Mouse (Mus musculus) induced T-regulatory cell, adult 2 months (primary cell): Measurements from ENCODE around the gene Tpcn1.
A peak's percentile ranks its signal among the peaks of the same experiment; 100 is the strongest.

Source experiments
- DNase-seq: peaks from one replicate; pipeline ENCODE4 v3.0.0-alpha.2; 2012; ENCODE audit warnings: low read depth

The Tpcn1 gene

DNA sequence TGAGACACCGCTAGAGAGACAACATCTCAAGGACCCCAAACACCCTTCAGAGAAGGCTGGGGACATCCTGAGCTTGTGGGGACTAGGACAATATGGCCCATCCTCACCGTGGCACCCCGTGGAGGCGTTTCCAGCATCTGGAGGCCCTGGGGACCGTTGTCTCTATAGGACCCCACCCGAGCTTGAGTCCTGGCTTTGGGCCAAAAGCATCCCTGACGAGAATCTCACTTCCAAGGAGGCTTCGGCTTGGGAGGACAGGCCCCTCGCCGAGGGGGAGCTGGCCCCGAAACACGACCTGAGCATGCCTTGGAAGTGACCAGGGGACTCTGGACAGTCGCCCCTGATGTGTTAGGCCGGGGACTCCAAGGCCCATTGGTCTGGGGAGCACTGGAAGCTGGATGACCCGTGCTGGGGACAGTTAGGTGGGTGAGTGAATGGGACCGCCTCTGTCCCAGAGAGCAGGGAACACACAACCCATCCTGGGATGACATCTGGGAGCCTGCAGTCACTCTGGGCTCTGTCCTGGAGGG is 20.8 kb upstream of the Tpcn1 start:
- no peak for DNase-seq

DNA sequence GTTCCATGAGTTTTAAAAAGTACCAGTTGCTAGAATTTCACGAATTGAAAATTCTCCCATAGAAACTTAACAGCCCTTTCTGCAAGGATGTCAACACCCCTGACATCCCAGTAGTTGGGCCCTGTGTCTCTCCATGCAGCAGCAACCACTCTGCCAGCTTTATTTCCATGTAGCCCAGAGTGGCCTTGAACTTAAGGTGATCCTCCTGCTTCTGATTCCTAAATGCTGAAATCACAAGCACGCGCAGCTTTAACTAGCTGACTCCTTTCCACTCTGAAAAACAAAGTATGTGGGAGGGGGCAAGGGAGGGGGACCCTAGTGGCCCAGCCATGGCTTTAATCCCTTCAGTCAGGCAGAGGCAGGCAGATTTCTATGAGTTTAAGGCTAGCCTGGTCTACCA is 18.9 kb upstream of the Tpcn1 start:
- DNase-seq, result no peak

DNA sequence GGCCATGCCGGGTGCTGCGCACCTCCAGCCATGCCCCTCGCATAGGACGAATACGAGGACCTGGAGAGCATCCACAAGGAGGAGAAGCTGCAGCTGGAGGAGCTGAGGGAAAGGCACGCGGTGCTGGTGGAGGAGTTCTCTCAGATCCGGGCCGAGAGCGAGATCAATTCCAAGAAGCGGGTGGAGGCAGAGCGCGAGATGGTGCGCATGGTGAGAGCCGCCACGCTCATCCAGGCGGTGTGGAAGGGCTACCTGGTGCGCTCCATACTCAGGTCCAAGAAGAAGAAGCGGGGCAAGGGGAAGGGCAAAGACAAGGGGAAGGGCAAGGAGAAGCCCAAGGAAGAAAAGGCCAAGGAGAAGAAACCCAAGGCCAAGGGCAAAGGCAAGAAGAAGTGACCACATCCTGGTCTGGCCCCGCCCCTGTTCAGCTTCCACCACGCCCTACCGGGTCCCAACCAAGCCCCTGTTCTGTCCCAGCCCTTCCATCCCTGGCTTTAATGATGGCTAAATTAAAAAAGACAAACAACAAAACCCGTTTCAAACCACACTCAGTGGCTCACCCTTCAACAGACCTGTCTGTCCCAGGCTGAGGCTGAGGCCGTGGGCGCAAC is 18.2 kb upstream of the Tpcn1 start:
- DNase-seq, result no peak

DNA sequence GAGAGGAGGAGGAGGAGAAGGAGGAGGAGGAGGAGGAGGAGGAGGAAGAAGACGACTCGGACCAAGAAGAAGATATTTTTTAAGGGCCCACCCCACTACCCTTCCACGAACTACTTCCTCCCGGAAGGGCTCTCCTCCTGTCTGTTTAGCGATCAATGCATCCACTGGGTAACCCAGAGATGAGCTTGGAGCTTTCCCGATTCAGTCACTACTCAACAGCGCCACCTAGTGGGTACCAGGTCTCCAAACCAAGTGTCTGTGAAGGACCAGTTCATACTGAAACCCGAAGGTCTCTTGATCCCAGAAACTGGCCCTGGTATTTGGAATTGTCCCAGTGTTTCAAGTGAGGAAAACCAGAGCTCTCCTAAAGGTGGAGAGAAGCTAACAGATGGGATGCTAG is 17.2 kb upstream of the Tpcn1 start:
- DNase-seq, result peak; percentile 96

DNA sequence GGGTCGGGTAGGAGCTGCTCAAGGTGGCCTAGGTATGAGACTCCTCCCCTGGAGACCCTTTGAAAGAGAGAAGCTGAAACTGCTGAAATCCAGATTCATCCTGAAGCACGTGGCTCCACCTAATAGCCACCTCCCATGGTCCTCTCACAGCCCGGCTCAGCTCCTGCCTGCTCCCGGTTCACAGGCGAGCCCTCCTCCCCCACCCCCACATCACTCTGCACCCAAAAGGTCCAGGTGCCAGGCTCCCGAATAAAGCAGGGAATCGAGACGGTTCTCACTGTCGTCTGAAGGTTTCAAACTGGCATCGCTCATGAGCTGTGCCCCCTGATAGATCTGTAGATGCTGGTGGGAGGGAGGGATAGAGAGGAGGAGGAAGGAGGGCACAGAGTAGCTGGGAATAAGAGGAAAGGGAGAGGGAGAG is 16.8 kb upstream of the Tpcn1 start:
- DNase-seq, result no peak

DNA sequence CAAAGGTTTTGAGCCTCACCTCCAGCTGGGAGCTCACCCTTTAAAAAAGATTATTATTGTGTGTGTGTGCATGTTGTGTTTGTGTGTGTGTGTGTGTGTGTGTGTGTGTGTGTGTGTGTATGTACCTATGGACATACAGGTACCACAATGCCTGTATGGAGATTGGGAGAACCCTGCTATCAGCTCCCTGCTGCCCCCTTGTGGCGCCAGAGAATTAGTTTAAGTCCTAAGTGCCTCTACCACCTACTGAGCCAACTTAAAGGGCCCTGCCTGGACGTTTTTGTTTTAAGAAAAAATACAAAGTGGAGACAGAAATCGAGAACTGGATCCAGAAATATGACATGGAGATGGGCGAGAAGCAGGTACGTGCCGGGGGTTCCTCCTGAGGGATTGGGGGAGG is 16.4 kb upstream of the Tpcn1 start:
- DNase-seq, result peak; percentile 94

DNA sequence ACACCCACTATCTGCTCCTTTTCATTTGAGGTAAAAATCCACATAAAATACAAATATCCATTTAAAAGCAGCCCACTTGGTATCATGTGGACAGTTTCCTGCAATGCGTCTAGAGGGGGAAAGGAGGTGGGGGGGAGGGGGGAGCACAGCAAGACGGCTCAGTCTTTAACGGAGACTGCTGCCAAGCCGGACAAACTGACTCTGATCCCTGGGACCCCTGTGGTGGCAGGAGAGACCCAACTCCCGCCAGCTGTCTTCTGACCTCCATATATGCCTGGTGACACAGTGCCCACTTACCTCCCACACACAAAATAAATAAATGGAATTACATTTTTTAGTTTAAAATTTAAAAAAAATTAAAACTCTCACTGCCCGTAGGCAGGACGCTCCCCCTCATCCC is 15.0 kb upstream of the Tpcn1 start:
- no peak for DNase-seq

DNA sequence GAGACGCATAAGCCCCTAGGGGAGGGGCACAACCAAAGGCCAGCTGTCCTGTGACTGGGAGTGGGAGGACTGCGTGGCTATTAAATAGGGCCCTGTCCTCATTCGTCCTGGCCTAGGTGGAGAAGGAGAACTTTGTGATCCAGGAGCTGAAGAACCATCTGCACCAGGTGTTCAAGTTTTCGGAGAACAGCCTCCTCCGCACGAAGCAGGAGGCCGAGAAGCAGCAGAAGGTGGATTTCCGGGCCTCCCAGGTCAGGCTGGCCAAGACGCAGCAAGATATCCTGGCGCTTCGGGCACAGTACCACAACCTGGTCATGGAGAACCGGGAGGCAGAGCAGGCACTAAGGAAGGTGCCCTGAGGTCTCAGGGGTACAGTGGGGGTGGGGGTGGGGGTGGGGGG is 13.7 kb upstream of the Tpcn1 start:
- no peak for DNase-seq

DNA sequence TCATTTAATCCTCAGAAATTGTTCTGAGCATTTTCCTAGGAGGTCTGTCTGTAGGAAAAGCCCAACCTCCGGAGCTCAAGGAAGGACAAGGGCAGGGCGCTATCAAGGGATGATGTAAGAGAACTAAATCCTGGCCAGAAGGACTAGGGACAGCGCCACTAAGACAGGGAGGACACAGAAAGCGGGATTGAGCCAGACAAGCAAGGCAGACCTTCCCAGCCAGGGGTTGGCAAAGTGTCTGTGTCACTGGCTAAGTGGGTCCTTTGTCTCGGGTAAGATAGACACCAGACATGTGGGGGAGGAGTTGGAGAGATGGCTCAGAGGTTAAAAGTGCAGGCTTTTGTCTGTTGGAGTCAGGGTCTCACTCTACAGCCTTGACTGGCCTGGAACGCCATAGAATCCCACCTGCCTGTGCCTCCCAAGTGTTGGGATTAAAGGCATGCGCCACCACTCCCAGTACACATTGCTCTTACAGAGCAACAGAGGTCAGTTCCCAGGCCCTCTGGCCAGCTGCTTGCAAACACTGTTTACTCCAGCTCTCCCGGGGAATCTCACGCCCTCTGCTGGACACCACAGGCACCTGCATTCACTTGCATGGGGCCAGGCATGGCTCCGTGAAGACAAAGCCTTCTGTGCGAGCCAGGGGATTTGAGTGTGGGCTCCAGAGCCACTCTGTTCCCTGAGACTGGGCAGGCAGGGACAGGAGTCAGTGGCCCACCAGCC is 12.6 kb upstream of the Tpcn1 start:
- peak; percentile 58 for DNase-seq

DNA sequence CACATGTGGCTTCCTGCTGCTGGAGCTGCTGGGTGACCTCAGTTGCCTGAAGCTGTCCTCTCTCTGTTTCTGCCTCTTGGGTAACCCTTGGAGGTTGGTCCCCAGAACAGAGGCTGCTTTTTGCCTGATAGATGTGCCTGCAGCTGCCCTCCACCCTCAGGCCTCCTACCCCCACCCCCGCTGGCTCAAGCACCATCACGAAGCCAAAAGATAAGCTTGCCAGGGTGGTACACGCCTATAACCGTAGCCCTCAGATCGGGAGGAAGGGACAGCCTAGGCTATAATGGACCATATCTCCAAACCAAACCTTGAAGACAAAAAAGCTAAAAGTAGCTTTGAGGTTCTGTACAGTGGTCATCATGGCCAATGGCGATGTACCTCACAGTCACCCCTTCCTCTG is 11.2 kb upstream of the Tpcn1 start:
- DNase-seq, result no peak

DNA sequence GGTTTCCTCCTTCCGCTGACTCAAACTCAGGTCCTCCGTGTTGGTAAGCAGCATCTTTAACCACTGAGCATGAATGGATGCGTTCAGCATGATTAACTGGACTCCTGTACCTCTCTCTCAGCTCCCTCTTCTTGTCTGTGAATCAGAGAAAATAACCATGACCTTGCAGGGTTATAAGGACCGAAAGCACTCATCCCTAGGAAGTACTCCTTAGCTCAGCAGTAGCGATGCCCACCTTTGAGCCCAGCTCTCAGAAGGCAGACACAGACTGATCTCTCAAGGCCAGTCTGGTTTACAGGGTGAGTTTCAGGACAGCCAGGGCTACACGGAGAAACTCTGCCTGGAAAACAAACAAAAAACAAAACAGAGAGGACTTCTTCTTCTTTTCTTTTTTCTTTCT is 6.0 kb upstream of the Tpcn1 start:
- DNase-seq, result no peak

DNA sequence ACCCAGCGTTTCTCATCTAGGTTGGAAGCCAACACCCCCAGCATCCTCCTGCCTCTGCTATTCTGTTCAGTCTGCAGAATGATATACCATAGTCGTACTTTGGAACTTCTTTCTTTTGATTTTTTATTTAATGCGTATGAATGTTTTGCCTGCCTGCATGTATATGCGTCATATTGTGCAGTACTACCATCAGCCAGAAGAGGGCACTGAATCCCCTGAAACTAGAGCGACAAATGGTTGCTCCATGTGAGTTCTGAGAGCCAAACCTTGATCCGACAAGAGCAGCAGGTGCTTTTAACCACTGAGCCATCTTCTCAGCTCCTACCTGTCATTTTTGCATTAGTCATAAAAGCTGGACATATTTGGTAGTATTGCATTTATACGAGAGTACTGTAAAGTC is 3.7 kb upstream of the Tpcn1 start:
- peak; percentile 68 for DNase-seq

DNA sequence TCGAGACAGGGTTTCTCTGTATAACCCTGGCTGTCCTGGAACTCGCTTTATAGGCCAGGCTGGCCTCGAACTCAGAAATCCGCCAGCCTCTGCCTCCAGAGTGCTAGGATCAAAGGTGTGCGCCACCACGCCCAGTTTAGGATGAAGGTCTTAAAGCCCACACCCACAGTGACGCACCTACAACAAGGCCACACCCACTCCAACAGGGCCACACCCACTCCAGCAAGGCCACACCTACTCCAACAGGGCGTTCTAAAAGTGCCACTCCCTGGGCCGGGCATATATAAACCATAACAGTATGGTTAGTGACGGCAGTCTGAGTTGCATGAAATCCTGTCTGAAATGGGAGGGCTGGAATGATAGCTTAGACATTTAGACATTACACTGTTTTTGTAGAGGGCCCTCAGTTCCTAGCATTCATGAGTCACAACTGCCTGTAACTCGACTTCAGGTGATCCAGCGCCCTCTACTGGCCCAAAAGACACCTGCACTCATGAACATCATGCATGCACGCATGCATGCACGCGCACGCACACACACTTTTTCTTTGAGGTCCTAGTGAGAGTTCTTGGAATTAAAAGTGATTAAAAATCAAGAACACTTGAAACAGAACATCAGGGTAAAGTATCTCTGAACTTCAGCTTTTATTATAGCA is 2.0 kb upstream of the Tpcn1 start:
- peak; percentile 80 for DNase-seq

DNA sequence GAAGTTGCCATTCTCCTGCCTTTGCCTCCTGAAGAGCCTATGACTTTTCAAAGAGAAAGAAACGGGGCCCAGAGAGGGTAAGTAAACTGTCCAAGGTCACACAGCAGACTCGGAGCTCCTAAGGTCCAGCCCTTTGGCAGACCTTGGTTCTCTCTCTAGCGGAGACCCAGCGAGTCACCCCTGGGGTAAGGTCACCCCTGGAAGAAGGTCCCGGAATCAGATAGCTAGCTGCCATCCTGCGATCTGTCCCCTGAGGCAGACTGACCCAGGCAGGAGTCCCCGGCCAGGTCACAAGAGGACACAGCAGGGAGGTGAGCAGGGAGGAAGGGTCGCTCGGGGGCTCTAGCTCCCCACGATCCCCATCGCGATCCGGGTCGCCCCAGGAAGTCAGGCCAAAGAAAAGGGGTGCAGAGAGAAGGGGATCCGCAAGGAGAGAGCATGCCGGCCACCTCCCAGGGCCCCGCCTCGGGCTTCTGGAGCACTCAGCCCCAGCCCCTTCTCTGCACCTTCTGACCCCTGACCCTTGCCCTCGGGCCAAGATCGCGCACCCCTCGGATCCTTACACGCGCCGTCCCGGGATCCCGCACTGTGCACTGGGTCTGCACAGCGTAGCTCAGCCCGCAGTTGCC is 419 bp downstream of the Tpcn1 start:
- DNase-seq, result no peak

DNA sequence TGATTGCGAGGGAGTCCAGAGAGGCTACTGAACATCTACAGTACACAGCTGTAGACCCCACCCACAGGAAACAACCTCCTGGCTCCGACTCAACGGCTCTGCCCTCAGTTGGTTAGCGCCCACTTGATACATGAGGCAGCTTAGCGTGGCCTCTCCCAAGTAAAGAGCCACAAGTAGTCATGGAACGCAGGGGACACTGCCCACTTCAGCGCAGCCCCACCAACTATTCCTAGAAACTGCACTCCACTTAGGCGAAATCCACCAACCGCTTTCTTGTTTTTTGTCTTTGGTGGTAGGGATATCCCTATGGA is 902 bp downstream of the Tpcn1 start:
- DNase-seq, result peak; percentile 75

DNA sequence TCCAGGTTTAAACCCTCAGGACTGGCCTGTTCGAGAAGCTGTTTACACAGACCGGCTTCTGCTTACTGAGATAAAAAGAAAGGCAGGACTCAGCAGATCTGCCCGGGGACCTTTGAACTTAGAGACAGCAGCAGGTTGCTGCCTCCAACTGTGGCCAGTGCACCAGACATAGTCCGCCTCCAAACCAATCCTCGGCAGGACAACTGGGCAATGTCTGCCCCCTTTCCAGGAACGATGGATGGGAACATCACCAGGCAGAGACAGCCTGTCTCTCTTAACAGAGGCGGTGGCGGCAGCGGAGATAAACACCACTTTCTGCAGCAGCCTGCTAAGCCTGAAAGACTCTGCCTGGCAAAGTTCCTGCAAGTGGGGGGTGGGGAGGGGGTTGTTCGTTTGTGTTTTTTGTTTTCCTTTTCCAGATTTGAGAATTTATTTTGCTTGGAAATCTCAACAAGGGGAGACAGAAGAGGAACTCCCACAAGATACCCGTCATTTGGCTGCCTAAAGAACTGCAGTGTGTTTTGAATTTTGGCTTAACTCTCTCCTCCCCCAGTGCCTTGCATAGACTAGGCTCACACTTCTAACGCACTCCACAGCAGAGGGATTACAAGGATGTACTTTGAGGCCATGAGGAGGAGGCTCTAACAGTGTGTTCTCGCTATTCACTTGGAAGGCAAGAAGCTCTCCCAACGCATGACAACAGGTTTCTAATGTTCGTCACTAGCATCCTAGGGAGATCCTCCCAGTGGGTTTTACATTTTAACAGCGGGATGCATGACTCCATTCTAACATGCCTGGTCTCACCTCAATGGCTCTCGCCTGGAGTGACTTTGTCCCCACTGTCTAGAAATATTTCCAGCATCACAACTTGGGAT is 1.5 kb downstream of the Tpcn1 start:
- no peak for DNase-seq

DNA sequence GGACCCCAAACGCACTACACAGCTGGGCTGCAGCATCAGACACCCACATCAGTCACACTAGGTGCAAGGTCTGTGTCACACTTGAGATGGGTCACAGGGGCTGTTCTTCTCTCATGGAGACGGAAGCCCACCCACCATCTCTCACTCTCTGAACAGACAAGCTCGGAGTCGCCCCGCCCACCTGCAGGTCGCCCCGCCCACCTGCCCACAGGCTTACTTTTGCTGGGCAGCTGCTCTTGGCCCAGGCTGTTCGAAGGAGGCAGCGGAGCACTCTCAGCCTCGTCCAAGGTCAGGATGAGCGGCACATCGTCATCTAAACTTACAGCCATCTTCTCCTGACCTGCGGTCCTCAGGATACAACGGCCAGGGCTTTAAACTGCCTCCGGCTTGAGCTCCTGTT is 3.5 kb downstream of the Tpcn1 start:
- peak; percentile 45 for DNase-seq

DNA sequence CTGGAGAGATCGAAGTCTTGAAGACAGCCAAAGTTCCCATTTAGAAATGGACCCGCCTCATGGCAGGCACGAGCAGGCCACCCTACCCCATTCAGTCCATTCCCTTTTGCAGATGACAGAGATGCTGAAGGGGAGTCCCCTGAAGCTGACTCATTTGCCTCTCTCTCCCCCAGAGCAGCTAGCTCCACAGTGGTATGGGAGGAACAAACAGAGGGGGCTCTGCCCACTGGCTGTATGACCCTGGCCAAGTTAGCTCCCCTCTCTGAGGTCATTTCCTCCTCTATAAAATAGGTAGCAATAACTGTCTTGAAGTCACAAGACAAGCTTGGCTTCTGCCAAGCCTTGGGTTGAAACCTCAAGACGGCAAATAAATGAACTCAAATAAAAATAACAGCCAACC is 5.0 kb downstream of the Tpcn1 start:
- DNase-seq, result peak; percentile 65

DNA sequence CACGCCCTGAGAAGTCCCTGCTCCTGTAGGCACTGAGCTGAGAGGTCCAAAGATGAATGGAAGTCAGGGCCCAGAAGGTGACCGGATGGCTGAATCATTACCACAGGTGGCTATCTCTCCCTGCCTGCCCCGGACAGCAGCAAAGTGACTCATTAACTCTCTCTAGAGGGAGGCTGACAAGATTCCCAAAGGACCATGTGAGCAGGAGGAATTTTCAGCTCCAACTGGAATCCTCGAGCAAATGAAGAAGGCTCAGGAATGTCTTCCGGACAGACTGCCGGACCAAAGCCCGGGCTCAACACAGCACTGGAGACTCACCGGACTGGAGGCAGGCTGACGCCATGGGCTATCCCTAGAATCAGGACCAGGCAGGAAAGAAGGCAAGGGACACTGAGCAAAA is 6.5 kb downstream of the Tpcn1 start:
- no peak for DNase-seq

DNA sequence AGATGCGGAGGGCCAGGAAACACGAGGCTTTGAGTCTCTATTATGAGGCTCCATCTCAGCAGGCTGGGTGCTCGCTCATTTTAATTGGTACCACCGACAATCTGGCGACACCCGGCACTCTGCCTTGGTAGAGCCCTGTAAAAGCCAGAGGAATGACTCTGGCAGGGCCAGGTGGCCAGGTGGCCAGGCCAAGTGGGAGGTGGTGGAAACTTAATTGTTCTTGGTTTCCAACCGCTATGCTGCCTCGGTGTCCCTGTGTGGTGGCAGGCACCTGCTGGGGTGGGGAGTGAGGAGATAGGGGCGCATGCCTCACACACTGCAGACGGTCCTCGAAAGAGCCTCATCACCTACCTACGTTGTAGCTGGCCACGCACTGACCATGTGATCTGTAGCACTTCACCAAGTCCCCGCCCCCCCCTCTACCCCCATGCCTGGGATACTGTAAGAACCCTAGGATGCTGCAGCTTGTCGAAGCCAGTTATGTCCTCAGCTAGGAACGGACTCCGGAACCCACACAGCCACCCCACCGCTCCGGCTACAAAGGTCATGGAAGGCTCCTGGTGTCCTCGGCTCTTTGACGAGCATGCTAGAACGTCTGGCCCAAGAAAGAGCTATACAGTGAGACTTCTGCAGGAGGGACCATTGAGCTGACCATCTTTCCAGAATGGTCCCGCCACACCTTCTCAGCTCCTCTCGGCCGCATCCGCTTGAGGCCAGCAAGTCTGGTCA is 8.4 kb downstream of the Tpcn1 start:
- DNase-seq, result no peak

DNA sequence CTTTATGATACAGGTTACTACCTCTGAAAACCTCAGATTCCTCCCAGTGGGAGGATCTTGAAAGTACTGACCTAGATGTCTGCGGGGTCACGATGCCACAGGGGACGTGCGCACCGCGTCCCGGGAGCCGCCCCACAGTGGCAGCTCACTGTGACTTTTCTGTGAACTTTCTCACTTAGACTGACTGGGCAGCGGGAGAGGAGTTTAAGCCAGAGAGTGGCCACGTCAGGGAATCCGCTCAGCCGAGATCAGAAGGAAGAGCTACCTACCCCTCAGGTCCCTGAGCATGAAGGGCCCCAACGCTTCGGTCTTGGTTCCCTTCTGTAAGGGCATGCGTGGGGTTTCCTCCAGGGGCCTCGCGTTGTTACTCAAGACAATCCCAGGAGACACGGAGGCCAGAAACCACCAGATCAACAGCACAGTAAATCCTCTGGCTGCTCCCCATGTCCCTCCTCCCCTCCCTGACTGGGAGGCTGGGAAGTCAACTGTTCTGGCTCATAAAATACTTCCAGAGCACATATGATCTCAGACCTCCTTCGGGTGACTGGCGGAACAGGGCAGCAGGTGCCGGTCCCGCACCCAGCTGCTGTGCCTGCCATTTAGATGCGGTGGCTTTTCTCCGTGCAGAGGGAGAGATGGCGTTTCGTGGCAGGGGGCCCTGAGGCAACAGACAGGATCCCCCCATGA is 9.1 kb downstream of the Tpcn1 start:
- peak; percentile 64 for DNase-seq
